Mouse (Mus musculus): Measurements from ENCODE around the gene Icosl.
A peak's percentile ranks its signal among the peaks of the same experiment; 100 is the strongest.

GRCm38 (mm10) chr10:78086444-78087061 is 17.5 kb downstream of the Icosl start:
- TF ChIP-seq CTCF (conservative IDR thresholded peaks at IDR 0.05 in 1 of 2, IDR thresholded peaks at IDR 0.05 in 1 of 2; ENCODE audit: low read depth in 2 of 2, low read length in 2 of 2), result no peak
- TF ChIP-seq POLR2A (IDR thresholded peaks at IDR 0.05; ENCODE audit: low read depth, low read length), result no peak
- peak; percentile 71; the same call in 1 of the 2 replicates for TF ChIP-seq EP300 (IDR thresholded peaks at IDR 0.05; ENCODE audit: low read length)
- no peak for TF ChIP-seq NELFE (IDR thresholded peaks at IDR 0.05; ENCODE audit: low read depth, low read length)
- TF ChIP-seq BHLHE40 (IDR thresholded peaks at IDR 0.05; ENCODE audit: low read depth, low read length), result peak; percentile 74
- TF ChIP-seq ZNF384 (IDR thresholded peaks at IDR 0.05; ENCODE audit: low read depth, low read length), result peak; percentile 79
- no peak for TF ChIP-seq GABPA (IDR thresholded peaks at IDR 0.05; ENCODE audit: insufficient replicate concordance, low read depth, low read length)
- TF ChIP-seq ELF1 (IDR thresholded peaks at IDR 0.05; ENCODE audit: low read depth, low read length), result peak; percentile 87
- TF ChIP-seq MEF2A (IDR thresholded peaks at IDR 0.05; ENCODE audit: borderline replicate concordance, low read depth, low read length), result peak; percentile 77; the same call in 1 of the 2 replicates
- TF ChIP-seq JUND (conservative IDR thresholded peaks at IDR 0.05; ENCODE audit: low read depth, low read length), result peak; percentile 75
- TF ChIP-seq UBTF (IDR thresholded peaks at IDR 0.05; ENCODE audit: low read depth, low read length), result no peak

Data from CH12.LX (cell line).